Mouse (Mus musculus) ES-E14 (cell line): Measurements from ENCODE around the gene Blnk.
A peak's percentile ranks its signal among the peaks of the same experiment; 100 is the strongest.

Experiments
- CHD2 ChIP-seq: IDR thresholded peaks from 2 replicates; pipeline ENCODE4 v1.6.1; 2014; ENCODE audit warnings: mild to moderate bottlenecking, low read depth, low read length, inconsistent platforms
- HCFC1 ChIP-seq: IDR thresholded peaks from 2 replicates; pipeline ENCODE4 v1.6.1; 2012; ENCODE audit warnings: low read length, inconsistent platforms, borderline replicate concordance; ENCODE audit not compliant: insufficient read depth
- MAFK ChIP-seq: IDR thresholded peaks from 2 replicates; pipeline ENCODE4 v1.6.1; 2014; ENCODE audit warnings: mild to moderate bottlenecking, low read depth, low read length, inconsistent platforms; ENCODE audit not compliant: insufficient read depth
- ZNF384 ChIP-seq: IDR thresholded peaks from 2 replicates; pipeline ENCODE4 v1.6.1; 2012; ENCODE audit warnings: low read depth, low read length, inconsistent platforms

DNA sequence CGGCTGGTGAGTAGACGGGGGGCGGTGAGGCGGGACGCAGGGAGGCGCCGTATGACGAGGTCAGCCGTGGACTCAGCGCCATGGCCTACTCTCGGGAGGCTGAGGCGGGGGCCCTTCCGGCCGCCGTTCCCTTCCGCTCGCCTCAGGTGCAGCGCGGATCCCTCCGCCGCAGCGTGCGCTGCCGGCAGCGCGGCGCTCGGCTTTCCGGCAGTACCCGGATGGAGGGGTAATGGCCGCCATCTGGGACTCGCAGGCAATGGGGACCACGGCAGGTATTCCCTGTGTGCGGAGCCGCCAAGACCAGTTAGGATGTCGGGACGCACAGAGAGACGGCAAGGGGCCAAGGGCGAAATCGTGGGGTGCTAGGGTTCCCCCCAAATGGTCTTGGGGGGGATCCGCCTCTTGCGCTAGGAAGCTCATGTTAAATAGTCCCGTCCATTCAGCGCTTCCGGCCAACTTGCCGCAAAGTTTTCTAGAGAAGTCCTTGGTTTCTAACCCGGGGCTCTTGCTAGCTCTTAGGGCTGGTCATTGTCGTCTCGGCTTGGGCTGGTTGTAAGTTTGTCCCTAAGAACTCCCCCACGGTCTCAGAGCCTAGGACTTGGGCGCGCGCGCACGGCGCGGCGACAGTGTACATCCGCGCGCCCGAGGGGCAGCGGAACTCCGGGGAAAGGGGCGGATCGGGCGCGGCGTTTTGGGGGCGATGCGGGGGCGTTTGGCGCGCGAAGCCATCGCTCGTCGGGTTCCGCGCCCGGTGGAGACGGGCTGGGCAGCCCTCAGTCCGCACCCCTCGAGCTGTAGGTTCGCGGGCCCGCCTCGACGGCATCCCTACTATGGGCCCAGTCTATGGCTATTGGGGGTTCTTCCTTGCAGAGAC lies 99.6 kb downstream of the Blnk start, which contains the start of gene Zfp518a:
- no peak for TF ChIP-seq ZNF384
- 0 out of 2 replicates have a peak, but pooled peaks have one; percentile 47 for TF ChIP-seq CHD2
- TF ChIP-seq MAFK = no peak
- peak; percentile 47 for TF ChIP-seq HCFC1
